Comparison of ENCODE assay signal across 17 mouse cellular contexts in genomic region chr12:71397456-71397855, GRCm38 (mm10).
"Had no signal": no experiment of that assay in that cellular context is flagged by ENCODE, and none has a peak within 500 bp of the region (broad histone marks: within the 10 kb centered on the region; RNA-seq: fewer than 3 reads in every experiment).

No protein-coding gene starts in this region.

- DNase-seq: left cerebral cortex, postnatal 4 days; liver; liver, embryonic 13.5 days; liver, postnatal 0 days; lung, adult 18-20 months; lung, adult 2 months; lung, embryonic 14.5 days; lung, postnatal 10 days; lung, postnatal 14 days; lung, postnatal 36 days; lung, postnatal 4 days; midbrain, embryonic 14.5 days had no signal

- ATAC-seq: liver, embryonic 12.5 days; liver, postnatal 0 days; lung, postnatal 0 days; midbrain, embryonic 13.5 days; midbrain, embryonic 15.5 days; midbrain, embryonic 16.5 days had no signal
